Mouse (Mus musculus): ENCODE measurements at regions not wholly inside any gene's neighbourhood (a gene's known extent, or its start where the extent isn't known, plus 50 kb on each side); places are given as distances from the start of the nearest gene placed in this dataset.

DNA sequence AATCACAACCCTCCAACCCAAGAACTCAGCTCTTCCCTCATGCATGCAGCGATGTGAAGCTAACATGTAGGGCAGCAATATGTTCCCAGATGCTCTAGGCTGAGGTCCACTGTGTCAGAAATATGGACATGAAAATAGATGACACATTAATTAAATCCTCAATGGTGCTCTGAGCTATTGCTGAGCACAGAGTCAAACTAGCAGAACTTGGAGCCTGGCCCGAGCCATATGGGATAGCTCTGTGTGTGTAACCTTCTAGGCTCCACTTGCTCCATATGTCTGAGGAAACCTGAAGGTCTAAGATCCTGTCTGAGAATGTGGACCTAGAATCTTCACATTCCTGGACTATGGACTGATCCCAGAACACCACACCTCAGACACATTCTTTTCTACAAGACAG is 203.0 kb upstream of the Rnf32 start:
- TF ChIP-seq SIN3A (IDR thresholded peaks at IDR 0.05; ENCODE audit: low read length) (no peak), POLR2A (IDR thresholded peaks at IDR 0.05; ENCODE audit: control insufficient read depth in 1 of 2, insufficient read depth in 1 of 2, low read depth in 1 of 2, low read length in 2 of 2, poor library complexity in 1 of 2) (no peak), USF1 (IDR thresholded peaks at IDR 0.05; ENCODE audit: low read depth, low read length) (no peak)

Measured in MEL (cell line).